Mouse (Mus musculus): Measurements from ENCODE around the gene Atp5c1. TPM values are rescaled to one million over a fixed set of nuclear protein-coding genes. Genes with fewer than 3 reads are reported as not detected.

The Atp5c1 gene
- total and polyA plus RNA-seq, 3 experiments: 280 to 414 (median 381) TPM

DNA sequence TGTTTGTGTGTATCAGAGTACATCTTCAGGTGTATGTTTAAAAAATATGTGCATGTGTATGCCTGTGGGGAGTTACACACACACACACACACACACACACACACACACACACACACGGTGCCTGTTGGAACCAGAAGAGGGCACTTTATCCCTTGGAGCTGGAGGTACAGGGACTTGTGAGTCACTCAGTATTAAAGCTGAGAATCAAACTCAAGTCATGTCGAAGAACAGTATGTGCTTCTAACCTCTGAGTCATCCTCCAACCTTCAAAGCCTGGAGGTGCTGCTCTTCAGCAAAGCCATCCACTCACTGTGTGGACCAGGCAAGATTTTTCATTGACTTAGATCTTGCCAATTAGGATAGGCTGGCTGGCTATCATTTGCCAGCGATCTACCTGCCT is 41.5 kb upstream of the Atp5c1 start:
- no peaks in the 10 kb centered on the region for H3K36me3 ChIP-seq (ENCODE audit: control insufficient read depth in 1 of 2, insufficient read depth in 2 of 2, low read length in 2 of 2)
- H3K4me1 ChIP-seq (ENCODE audit: control insufficient read depth in 1 of 2, insufficient read depth in 2 of 2, low read length in 2 of 2): no peaks in the 10 kb centered on the region
- H3K9ac ChIP-seq (ENCODE audit: control insufficient read depth, low read depth, low read length, poor library complexity, severe bottlenecking): no peak overlapping the region
- no peak for TF ChIP-seq ZNF384 (IDR thresholded peaks at IDR 0.05; ENCODE audit: low read depth, low read length)
- TF ChIP-seq POLR2AphosphoS5 (IDR thresholded peaks at IDR 0.05; ENCODE audit: borderline replicate concordance, low read depth, low read length): no peak
- TF ChIP-seq MXI1 (IDR thresholded peaks at IDR 0.05; ENCODE audit: low read depth, low read length): no peak
- TF ChIP-seq ETS1 (IDR thresholded peaks at IDR 0.05; ENCODE audit: low read depth, low read length): no peak
- no peak for TF ChIP-seq UBTF (IDR thresholded peaks at IDR 0.05; ENCODE audit: borderline replicate concordance, insufficient read depth, low read depth, low read length)
- TF ChIP-seq USF1 (IDR thresholded peaks at IDR 0.05; ENCODE audit: low read depth, low read length): no peak
- no peak for TF ChIP-seq MEF2A (IDR thresholded peaks at IDR 0.05; ENCODE audit: extremely low read depth, insufficient replicate concordance, low read depth, low read length, poor library complexity, severe bottlenecking)
- TF ChIP-seq MAX (IDR thresholded peaks at IDR 0.05; ENCODE audit: low read length): no peak
- no peak for TF ChIP-seq MYC (IDR thresholded peaks at IDR 0.05; ENCODE audit: low read depth, low read length)
- TF ChIP-seq MYB (IDR thresholded peaks at IDR 0.05; ENCODE audit: low read depth, low read length): no peak
- TF ChIP-seq TCF12 (IDR thresholded peaks at IDR 0.05; ENCODE audit: low read depth, low read length): no peak
- no peak for TF ChIP-seq RCOR1 (IDR thresholded peaks at IDR 0.05; ENCODE audit: low read depth, low read length)
- TF ChIP-seq TBP (IDR thresholded peaks at IDR 0.05; ENCODE audit: low read depth, low read length): no peak
- no peak for TF ChIP-seq RAD21 (IDR thresholded peaks at IDR 0.05; ENCODE audit: low read depth, low read length)
- TF ChIP-seq SIN3A (IDR thresholded peaks at IDR 0.05; ENCODE audit: low read length): no peak
- no peak for TF ChIP-seq NELFE (IDR thresholded peaks at IDR 0.05; ENCODE audit: low read depth, low read length)
- no peak for TF ChIP-seq POLR2AphosphoS2 (IDR thresholded peaks at IDR 0.05; ENCODE audit: low read length)
- no peak for TF ChIP-seq SMC3 (IDR thresholded peaks at IDR 0.05; ENCODE audit: low read depth, low read length)
- TF ChIP-seq JUND (IDR thresholded peaks at IDR 0.05; ENCODE audit: low read depth, low read length): no peak
- no peak for TF ChIP-seq EP300 (IDR thresholded peaks at IDR 0.05; ENCODE audit: low read depth in 1 of 2, low read length in 2 of 2)
- no peaks in the 10 kb centered on the region for H3K9me3 ChIP-seq (replicated peaks; ENCODE audit: insufficient read depth, low read length)
- H3K79me2 ChIP-seq (ENCODE audit: control insufficient read depth, insufficient read depth, low read length, poor library complexity): no peaks in the 10 kb centered on the region
- H3K27ac ChIP-seq (ENCODE audit: control insufficient read depth, low read depth, low read length): no peak overlapping the region
- peaks cover 0 to 3% of the 10 kb centered on the region in 2 experiments; a peak in 3 of 4 replicates for H3K27me3 ChIP-seq (ENCODE audit: control insufficient read depth in 1 of 2, insufficient read depth in 2 of 2, low read length in 2 of 2)
- no peak overlapping the region for H3K4me3 ChIP-seq (ENCODE audit: control insufficient read depth in 1 of 2, insufficient read depth in 1 of 2, low read depth in 2 of 2, low read length in 2 of 2)
- no peak for DNase-seq (ENCODE audit: low read depth, low spot score)

DNA sequence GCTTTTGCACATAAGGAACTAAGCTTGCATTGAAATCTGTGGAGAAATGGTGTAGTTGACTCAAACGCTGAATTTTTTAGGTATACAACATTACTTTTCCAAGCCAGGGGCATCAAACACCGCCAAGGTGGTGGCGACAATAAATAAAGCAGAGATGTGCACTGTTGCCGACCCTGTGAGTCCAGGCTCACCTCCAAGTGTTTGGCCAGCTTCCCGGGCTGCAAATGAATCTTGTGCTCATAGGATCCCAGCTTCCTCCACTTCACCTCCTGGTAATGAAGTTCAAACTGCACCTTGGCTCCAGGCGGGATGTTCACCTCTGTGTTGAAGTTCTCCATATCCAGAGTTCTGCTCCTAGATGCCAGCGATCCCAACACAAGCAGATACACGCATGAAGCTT is 39.0 kb upstream of the Atp5c1 start:
- no peak overlapping the region for H3K4me3 ChIP-seq (ENCODE audit: control insufficient read depth in 1 of 2, insufficient read depth in 1 of 2, low read depth in 2 of 2, low read length in 2 of 2)
- no peaks in the 10 kb centered on the region for H3K79me2 ChIP-seq (ENCODE audit: control insufficient read depth, insufficient read depth, low read length, poor library complexity)
- H3K36me3 ChIP-seq (ENCODE audit: control insufficient read depth in 1 of 2, insufficient read depth in 2 of 2, low read length in 2 of 2): no peaks in the 10 kb centered on the region
- no peak for DNase-seq (ENCODE audit: low read depth, low spot score)
- no peaks in the 10 kb centered on the region for H3K9me3 ChIP-seq (replicated peaks; ENCODE audit: insufficient read depth, low read length)
- H3K27ac ChIP-seq (ENCODE audit: control insufficient read depth, low read depth, low read length): no peak overlapping the region
- no peak overlapping the region for H3K9ac ChIP-seq (ENCODE audit: control insufficient read depth, low read depth, low read length, poor library complexity, severe bottlenecking)
- TF ChIP-seq GATA1 (IDR thresholded peaks at IDR 0.05; ENCODE audit: low read depth, low read length) (no peak), MEF2A (IDR thresholded peaks at IDR 0.05; ENCODE audit: extremely low read depth, insufficient replicate concordance, low read depth, low read length, poor library complexity, severe bottlenecking) (no peak), MAFK (IDR thresholded peaks at IDR 0.05; ENCODE audit: borderline replicate concordance, low read depth, low read length) (no peak), HCFC1 (IDR thresholded peaks at IDR 0.05; ENCODE audit: low read depth, low read length) (no peak), BHLHE40 (IDR thresholded peaks at IDR 0.05; ENCODE audit: borderline replicate concordance, low read depth, low read length) (no peak), CHD1 (IDR thresholded peaks at IDR 0.05; ENCODE audit: low read depth, low read length) (no peak), TAL1 (IDR thresholded peaks at IDR 0.05; ENCODE audit: low read length) (no peak), ETS1 (IDR thresholded peaks at IDR 0.05; ENCODE audit: low read depth, low read length) (no peak), JUND (IDR thresholded peaks at IDR 0.05; ENCODE audit: low read depth, low read length) (no peak)
- H3K27me3 ChIP-seq (ENCODE audit: control insufficient read depth in 1 of 2, insufficient read depth in 2 of 2, low read length in 2 of 2): peaks cover 0 to 8% of the 10 kb centered on the region in 2 experiments
- no peaks in the 10 kb centered on the region for H3K4me1 ChIP-seq (ENCODE audit: control insufficient read depth in 1 of 2, insufficient read depth in 2 of 2, low read length in 2 of 2)
